Mouse (Mus musculus) layer of hippocampus, adult 2 months (tissue): ENCODE results near the gene Wdr17. TPM values are rescaled to one million over a fixed set of nuclear protein-coding genes. Genes with fewer than 3 reads are reported as not detected.
A peak's percentile ranks its signal among the peaks of the same experiment; 100 is the strongest.
"Not testable (repeated sequence)": the region's sequence is repeated elsewhere in the genome, so short reads cannot be mapped to it uniquely, and the experiment has no call there.

Experiments
- DNase-seq, 2 experiments: peaks; one replicate each; pipeline ENCODE4 v3.0.0; 2022; ENCODE audit warnings: low spot score in 2 of 2
- H3K27ac ChIP-seq: fragments of 200-600 bp; 2 replicates; pipeline ENCODE4 v1.8.1; 2022
- H3K4me3 ChIP-seq: fragments of 200-600 bp; 2 replicates; pipeline ENCODE4 v1.8.1; 2022; ENCODE audit warnings: mild to moderate bottlenecking
- CTCF ChIP-seq: fragments of 200-600 bp; conservative IDR thresholded peaks from 2 replicates; pipeline ENCODE4 v1.8.1; 2022; ENCODE audit warnings: antibody characterized with exemption, mild to moderate bottlenecking, moderate library complexity
- total RNA-seq, 2 experiments: library from RNA; stranded (reverse); gene quantifications; 2 replicates each; pipeline ENCODE4 v1.2.3; 2021

The Wdr17 gene
- total RNA-seq, 2 experiments from 2014 or later: 34.4 to 35.2 TPM

DNA sequence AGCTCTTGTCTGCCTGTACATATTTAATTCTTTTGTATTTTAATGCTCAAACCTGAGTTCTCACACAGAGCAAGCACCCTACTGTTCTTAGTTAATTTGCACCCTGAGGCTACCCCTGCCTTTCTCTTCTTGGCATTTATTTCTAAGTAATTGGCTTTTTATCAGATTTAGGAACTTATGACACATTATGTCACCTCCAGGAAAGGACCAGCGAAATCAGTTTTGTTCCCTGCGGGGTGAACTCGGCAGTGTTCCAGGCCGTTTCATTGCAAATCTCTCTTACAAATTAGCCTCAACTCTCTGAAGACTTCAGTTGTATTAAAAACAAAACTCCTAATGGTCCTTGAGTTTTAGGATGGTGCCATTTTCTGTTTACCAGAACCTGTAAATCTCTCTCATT lies 248.3 kb downstream of the Wdr17 start:
- H3K4me3 ChIP-seq: no peak overlapping the region
- H3K27ac ChIP-seq: no peak overlapping the region
- TF ChIP-seq CTCF: no peak
- DNase-seq: no peak

GRCm38 (mm10) chr8:54616710-54617109 lies 270.3 kb downstream of the Wdr17 start:
- H3K4me3 ChIP-seq, H3K27ac ChIP-seq, DNase-seq: not testable (repeated sequence)

GRCm38 (mm10) chr8:54610238-54610637 lies 276.7 kb downstream of the Wdr17 start:
- DNase-seq: no peak

DNA sequence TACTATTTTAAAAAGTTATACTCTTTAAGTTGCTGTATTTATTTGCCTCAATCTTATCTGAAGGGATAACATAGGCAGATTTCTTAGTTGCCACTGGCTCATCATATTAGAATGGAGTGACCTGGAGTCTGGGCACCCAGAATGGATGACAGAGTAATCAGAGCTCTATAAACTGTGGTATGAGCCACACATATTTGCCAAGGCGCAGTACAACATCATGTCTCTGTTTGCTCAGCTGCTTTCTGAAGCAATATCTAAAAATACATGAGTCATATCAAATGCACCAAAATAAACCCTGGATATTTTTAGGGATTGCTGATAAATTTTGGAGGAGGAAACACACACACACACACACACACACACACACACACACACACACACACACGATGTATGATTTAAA lies 277.6 kb downstream of the Wdr17 start:
- H3K4me3 ChIP-seq: no peak overlapping the region
- no peak overlapping the region for H3K27ac ChIP-seq
- DNase-seq: no peak

More at GRCm38 (mm10) chr8:54610238-54610637, 276.7 kb downstream of the Wdr17 start:
- H3K27ac ChIP-seq: peak overlapping the region; percentile 2; the same call in 1 of the 2 replicates
- no peak for TF ChIP-seq CTCF
- H3K4me3 ChIP-seq: no peak overlapping the region

DNA sequence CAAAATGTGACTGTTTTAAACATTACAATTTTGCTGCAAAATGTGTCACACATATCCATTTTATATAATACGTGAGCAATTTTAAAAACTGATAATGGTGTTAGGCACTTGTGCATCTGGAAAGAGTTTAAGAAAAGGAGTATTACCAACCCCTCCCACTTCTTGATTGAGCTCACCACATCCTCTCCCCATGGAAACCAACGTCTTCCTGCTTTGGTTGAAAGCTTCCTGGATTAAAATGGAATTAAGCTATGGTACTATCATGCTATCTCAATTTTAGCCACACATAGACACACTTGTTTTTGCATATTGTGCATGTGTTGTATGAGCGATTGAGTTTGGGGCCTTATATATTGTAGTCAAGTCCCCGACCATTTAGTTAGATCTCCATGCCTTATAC lies 283.5 kb downstream of the Wdr17 start:
- no peak for DNase-seq
- Histone ChIP-seq H3K4me3 (no peak overlapping the region), H3K27ac (no peak overlapping the region)
- TF ChIP-seq CTCF: no peak

More for the DNA sequence above, 277.6 kb downstream of the Wdr17 start:
- no peak for TF ChIP-seq CTCF

GRCm38 (mm10) chr8:54600671-54601251 lies 286.2 kb downstream of the Wdr17 start, which contains the start of gene Spata4:
TSS of gene Spata4 (plus strand) at chr8:54600781.
- no peak for TF ChIP-seq CTCF
- Histone ChIP-seq H3K4me3 (peak within 1 kb of the TSS; percentile 45), H3K27ac (peak within 1 kb of the TSS; percentile 81)
- DNase-seq: peak; percentile 18 to 40

DNA sequence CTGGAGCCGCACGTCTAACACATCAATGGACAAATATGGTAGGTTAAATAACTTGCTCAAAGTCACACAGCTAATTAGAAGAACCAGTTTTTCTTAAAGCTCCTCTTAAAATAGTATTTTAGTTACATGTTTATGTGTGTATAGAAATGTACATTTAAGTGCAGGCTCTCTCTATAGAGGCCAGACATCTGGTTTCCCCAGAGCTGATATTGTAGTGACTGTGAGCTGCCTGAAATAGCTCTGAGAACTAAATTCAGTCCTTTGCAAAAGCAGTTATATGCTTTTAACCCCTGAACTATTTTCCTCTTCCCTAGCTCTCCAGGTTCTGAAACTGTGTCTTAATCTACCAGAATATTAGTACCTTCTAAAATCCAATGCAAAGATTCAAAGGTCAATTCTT lies 289.6 kb downstream of the Wdr17 start:
- H3K27ac ChIP-seq: no peak overlapping the region
- no peak overlapping the region for H3K4me3 ChIP-seq
- DNase-seq: no peak
- TF ChIP-seq CTCF: no peak

DNA sequence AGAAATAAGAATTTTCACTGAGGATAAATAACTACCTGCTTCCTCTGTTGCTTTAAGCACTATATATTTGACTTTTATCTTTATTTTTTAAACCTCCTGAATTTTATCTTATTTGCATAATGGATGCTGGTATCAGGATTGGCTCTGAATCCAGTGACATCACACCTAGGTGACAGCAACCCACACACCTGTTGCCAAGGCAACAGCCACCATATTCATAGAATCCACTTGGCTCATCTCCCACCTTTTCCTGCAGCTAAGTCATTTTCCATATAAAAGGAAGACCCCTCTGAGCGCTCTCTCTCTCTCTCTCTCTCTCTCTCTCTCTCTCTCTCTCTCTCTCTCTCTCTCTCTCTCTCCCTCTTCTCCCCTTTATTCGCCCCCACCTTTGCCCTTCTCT lies 290.0 kb downstream of the Wdr17 start:
- Histone ChIP-seq H3K27ac (no peak overlapping the region), H3K4me3 (no peak overlapping the region)
- no peak for DNase-seq
- no peak for TF ChIP-seq CTCF

GRCm38 (mm10) chr8:54596051-54596450 lies 290.9 kb downstream of the Wdr17 start:
- Histone ChIP-seq H3K27ac (no peak overlapping the region), H3K4me3 (no peak overlapping the region)
- no peak for TF ChIP-seq CTCF
- no peak for DNase-seq

DNA sequence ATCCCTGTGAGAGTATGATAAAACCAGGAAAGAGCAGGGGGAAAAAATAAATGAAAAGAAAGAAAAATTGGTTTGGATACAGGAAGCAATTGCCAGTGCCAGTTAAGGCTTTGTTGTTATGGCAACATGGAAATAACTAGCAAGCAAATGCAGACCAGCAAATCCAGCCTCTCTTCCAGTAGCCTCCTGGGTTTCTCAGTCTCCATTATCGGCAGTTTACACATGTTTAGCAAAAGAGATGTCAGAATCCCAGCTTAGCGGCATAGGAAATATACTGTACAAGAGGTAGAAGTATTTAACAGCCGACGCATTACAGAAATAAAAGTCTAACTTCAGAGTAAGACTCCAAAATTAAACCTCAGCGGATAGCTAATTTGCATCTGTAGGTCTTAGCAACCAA lies 292.4 kb downstream of the Wdr17 start:
- TF ChIP-seq CTCF: no peak
- Histone ChIP-seq H3K4me3 (peak overlapping the region; percentile 35), H3K27ac (peak overlapping the region; percentile 77)
- DNase-seq: peak in 1 of 2 experiments; percentile 10

- Histone ChIP-seq H3K4me3 (no peak overlapping the region), H3K27ac (no peak overlapping the region)
- DNase-seq: no peak
- no peak for TF ChIP-seq CTCF
These were observed 304.1 kb downstream of the Wdr17 start for GRCm38 (mm10) chr8:54582886-54583285.

DNA sequence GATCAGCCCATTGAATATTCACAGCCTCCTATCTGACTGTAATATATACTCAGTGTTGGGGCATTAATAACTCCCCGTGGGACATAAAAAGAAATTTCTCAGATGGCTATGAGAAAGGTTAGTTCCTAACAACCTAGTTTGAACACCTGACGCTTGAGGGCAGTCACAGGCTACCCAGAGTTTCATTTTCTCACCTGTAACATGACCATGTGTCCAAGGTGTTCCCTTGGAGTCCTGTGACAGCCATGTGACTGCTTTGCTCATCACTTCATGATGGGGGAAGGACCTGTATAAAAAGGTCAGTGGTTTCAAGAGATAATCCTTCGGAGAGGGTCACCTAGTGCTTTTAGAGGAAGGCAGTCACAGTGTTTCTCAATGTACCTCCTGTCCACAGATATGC lies 305.5 kb downstream of the Wdr17 start:
- TF ChIP-seq CTCF: no peak
- no peak for DNase-seq

More for the DNA sequence above, 305.5 kb downstream of the Wdr17 start:
- Histone ChIP-seq H3K4me3 (no peak overlapping the region), H3K27ac (no peak overlapping the region)

Other genes with a start within 250 kb of the Wdr17 start
- gene Gpm6a, start 67.7 kb upstream of the Wdr17 start, total RNA-seq: 100 to 1,000 TPM; 959 to 981 TPM